Mouse (Mus musculus) myocyte (in vitro differentiated cells): ENCODE measurements around the gene Tfr2.

Experiments
- CEBPB ChIP-seq: IDR thresholded peaks from 2 replicates; pipeline ENCODE4 v1.6.1; 2011; ENCODE audit warnings: mild to moderate bottlenecking, moderate library complexity; ENCODE audit not compliant: poor library complexity, insufficient read depth, severe bottlenecking
- E2F4 ChIP-seq: IDR thresholded peaks from one replicate; pipeline ENCODE4 v1.6.1; 2011; ENCODE audit warnings: mild to moderate bottlenecking, control low read depth, moderate library complexity; ENCODE audit not compliant: insufficient read depth
- MAX ChIP-seq: IDR thresholded peaks from one replicate; pipeline ENCODE4 v1.6.1; 2011; ENCODE audit warnings: low read depth, mild to moderate bottlenecking, control low read depth
- MYOG ChIP-seq, 3 experiments: IDR thresholded peaks; one replicate each; pipeline ENCODE4 v1.6.1; 2011; ENCODE audit warnings: control low read depth in 2 of 3, low read depth in 2 of 3, mild to moderate bottlenecking in 2 of 3; ENCODE audit not compliant: insufficient read length in 2 of 3, control insufficient read depth in 1 of 3, insufficient read depth in 1 of 3
- POLR2A ChIP-seq: IDR thresholded peaks from one replicate; pipeline ENCODE4 v1.6.1; 2011; ENCODE audit warnings: low read depth, mild to moderate bottlenecking, control low read depth, moderate library complexity; ENCODE audit not compliant: insufficient read length
- POLR2AphosphoS2 ChIP-seq: IDR thresholded peaks from one replicate; pipeline ENCODE4 v1.6.1; 2011; ENCODE audit warnings: low read depth, control low read depth; ENCODE audit not compliant: insufficient read length
- SRF ChIP-seq: IDR thresholded peaks from one replicate; pipeline ENCODE4 v1.6.1; 2011; ENCODE audit warnings: low read depth; ENCODE audit not compliant: control insufficient read depth, insufficient read length
- TCF12 ChIP-seq: IDR thresholded peaks from one replicate; pipeline ENCODE4 v1.6.1; 2011; ENCODE audit warnings: mild to moderate bottlenecking, control low read depth; ENCODE audit not compliant: poor library complexity, insufficient read depth, severe bottlenecking
- USF1 ChIP-seq: IDR thresholded peaks from one replicate; pipeline ENCODE4 v1.6.1; 2011; ENCODE audit warnings: low read depth, mild to moderate bottlenecking, control low read depth, moderate library complexity

DNA sequence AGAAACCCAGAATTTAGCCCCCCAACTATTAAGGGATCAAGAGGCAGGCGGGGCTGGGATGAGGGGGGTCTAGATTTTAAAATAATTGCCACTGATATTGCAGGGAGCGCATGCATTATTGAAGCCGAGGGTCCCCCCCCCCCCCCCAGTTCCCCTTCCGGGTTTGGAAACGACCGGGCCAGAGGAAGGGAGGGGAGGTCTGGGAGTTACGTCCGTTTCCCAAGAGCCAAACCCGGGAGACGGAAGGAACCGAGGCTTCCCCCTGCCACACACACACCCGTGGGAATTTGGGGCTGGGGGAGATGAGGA is 36.9 kb upstream of the Tfr2 start:
- TF ChIP-seq MAX (no peak), USF1 (no peak), POLR2A (no peak), MYOG (IDR thresholded peaks at IDR 0.05; ENCODE audit: control insufficient read depth in 1 of 3, insufficient read depth in 1 of 3, insufficient read length in 2 of 3, low read depth in 2 of 3) (no peak), POLR2AphosphoS2 (no peak), CEBPB (no peak), TCF12 (no peak), E2F4 (no peak), SRF (no peak)
